Mouse (Mus musculus) brain, embryonic 14.5 days (tissue): ENCODE measurements at regions not wholly inside any gene's neighbourhood (a gene's known extent, or its start where the extent isn't known, plus 50 kb on each side); places are given as distances from the start of the nearest gene placed in this dataset.

Source experiments
- CTCF ChIP-seq: fragments of 200-500 bp; IDR thresholded peaks from 2 replicates; pipeline ENCODE4 v1.5.1; 2012; ENCODE audit warnings: inconsistent platforms, mild to moderate bottlenecking, moderate library complexity, borderline replicate concordance; ENCODE audit not compliant: insufficient read depth, insufficient read length; ENCODE audit errors: extremely low read depth
- POLR2A ChIP-seq: fragments of 200-500 bp; IDR thresholded peaks from 2 replicates; pipeline ENCODE4 v1.6.1; 2012; ENCODE audit warnings: mild to moderate bottlenecking, inconsistent platforms, borderline replicate concordance; ENCODE audit not compliant: poor library complexity, insufficient read depth, insufficient read length, severe bottlenecking; ENCODE audit errors: extremely low read depth

DNA sequence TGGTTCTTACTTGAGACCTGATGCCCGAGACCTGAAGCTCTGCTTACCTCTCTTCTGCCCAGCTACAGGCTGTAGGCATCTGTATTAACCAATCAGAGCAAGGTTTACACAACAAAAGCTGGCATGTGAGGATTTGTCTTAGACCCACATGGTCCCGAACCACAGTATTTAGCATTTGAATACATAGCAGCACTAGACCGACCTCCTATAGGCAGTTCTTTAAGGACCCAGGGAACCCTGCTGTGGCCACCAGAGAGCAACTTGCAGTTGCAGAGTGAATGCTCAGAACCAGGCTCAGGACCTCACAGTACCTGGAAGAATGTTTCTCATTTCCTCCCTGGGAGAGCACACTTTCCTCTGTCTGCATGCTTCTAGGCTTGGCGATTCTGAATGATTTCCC lies 147.7 kb upstream of the Tsc22d1 start:
- TF ChIP-seq POLR2A (no peak), CTCF (no peak)
